Mouse (Mus musculus) heart, adult 9 months (tissue): ENCODE measurements around the gene Olfr1303.

Experiments
- DNase-seq, 2 experiments: peaks; one replicate each; pipeline ENCODE4 v3.0.0; 2022; ENCODE audit warnings: low spot score in 2 of 2

The Olfr1303 gene

GRCm38 (mm10) chr2:111820240-111820639, at the start of gene Olfr1303:
TSS of gene Olfr1303 (minus strand) at chr2:111820340.
- no peak for DNase-seq

- DNase-seq, result no peak
Measured at GRCm38 (mm10) chr2:111812936-111813335, 7.2 kb downstream of the Olfr1303 start.

GRCm38 (mm10) chr2:111777129-111777528, 43.0 kb downstream of the Olfr1303 start, which contains the start of gene Olfr1302:
TSS of gene Olfr1302 (plus strand) at chr2:111777429.
- no peak for DNase-seq
